Mouse (Mus musculus) heart, adult 2 months (tissue): ENCODE measurements around the gene C530008M17Rik. TPM values are rescaled to one million over a fixed set of nuclear protein-coding genes. Genes with fewer than 3 reads are reported as not detected.
"Not testable (repeated sequence)": the region's sequence is repeated elsewhere in the genome, so short reads cannot be mapped to it uniquely, and the experiment has no call there.

Experiments used
- DNase-seq, 2 experiments: peaks; one replicate each; pipeline ENCODE4 v3.0.0; 2021
- H3K27ac ChIP-seq: fragments of 200-600 bp; 2 replicates; pipeline ENCODE4 v1.8.1; 2022
- H3K27me3 ChIP-seq: fragments of 200-500 bp; 2 replicates; pipeline ENCODE4 v1.6.1; 2012; ENCODE audit warnings: mild to moderate bottlenecking, low read length, inconsistent platforms, mixed read lengths; ENCODE audit not compliant: control insufficient read depth, insufficient read depth
- H3K36me3 ChIP-seq: fragments of 200-500 bp; 2 replicates; pipeline ENCODE4 v1.6.1; 2012; ENCODE audit warnings: low read length, inconsistent platforms; ENCODE audit not compliant: control insufficient read depth, insufficient read depth
- H3K4me1 ChIP-seq: fragments of 200-500 bp; 2 replicates; pipeline ENCODE4 v1.6.1; 2011; ENCODE audit warnings: low read length; ENCODE audit not compliant: control insufficient read depth, insufficient read depth
- H3K4me3 ChIP-seq: fragments of 200-600 bp; 2 replicates; pipeline ENCODE4 v1.8.1; 2022
- H3K79me2 ChIP-seq: fragments of 200-500 bp; replicated peaks from 2 replicates; pipeline ENCODE4 v1.6.1; 2012; ENCODE audit warnings: mild to moderate bottlenecking, inconsistent platforms, low read length, moderate library complexity, mixed read lengths; ENCODE audit not compliant: control insufficient read depth, insufficient read depth
- H3K9ac ChIP-seq: fragments of 200-500 bp; 2 replicates; pipeline ENCODE4 v1.6.1; 2012; ENCODE audit warnings: low read depth, mild to moderate bottlenecking, control low read depth, inconsistent platforms, low read length, mixed read lengths
- CTCF ChIP-seq: fragments of 200-600 bp; IDR thresholded peaks from 2 replicates; pipeline ENCODE4 v1.8.1; 2022; ENCODE audit warnings: antibody characterized with exemption, mild to moderate bottlenecking, moderate library complexity
- EP300 ChIP-seq: fragments of 200-500 bp; IDR thresholded peaks from 2 replicates; pipeline ENCODE4 v1.6.1; 2011; ENCODE audit warnings: low read depth, low read length, control low read depth; ENCODE audit not compliant: insufficient read depth
- POLR2A ChIP-seq: fragments of 200-500 bp; IDR thresholded peaks from 2 replicates; pipeline ENCODE4 v1.6.1; 2011; ENCODE audit warnings: mild to moderate bottlenecking, low read depth, low read length, control low read depth; ENCODE audit not compliant: insufficient read depth
- WGBS: fragments of 180-500 bp; shearing (Covaris S2); methylation state at CpG from one replicate; pipeline ENCODE4 v1.1.7; 2018; 5-methylcytosine and 5-hydroxymethylcytosine counted together
- intact Hi-C: fragments of 180-260 bp; cut with DNase I; formaldehyde crosslinking; loops from one replicate; pipeline ENCODE4 v1.15.1; 2025
- polyA plus RNA-seq: library from polyadenylated mRNA; depleted of rRNA; stranded (reverse); fragments of >200 nt; gene quantifications from 2 replicates; pipeline ENCODE4 v1.2.3, GENCODE M21; 2012; rRNA removed
- total RNA-seq, 2 experiments: library from RNA; stranded (reverse); gene quantifications; 2 replicates each; pipeline ENCODE4 v1.2.3; 2021

C530008M17Rik gene
- total and polyA plus RNA-seq, 3 experiments: 1.5 to 5.4 (median 2.4) TPM

DNA sequence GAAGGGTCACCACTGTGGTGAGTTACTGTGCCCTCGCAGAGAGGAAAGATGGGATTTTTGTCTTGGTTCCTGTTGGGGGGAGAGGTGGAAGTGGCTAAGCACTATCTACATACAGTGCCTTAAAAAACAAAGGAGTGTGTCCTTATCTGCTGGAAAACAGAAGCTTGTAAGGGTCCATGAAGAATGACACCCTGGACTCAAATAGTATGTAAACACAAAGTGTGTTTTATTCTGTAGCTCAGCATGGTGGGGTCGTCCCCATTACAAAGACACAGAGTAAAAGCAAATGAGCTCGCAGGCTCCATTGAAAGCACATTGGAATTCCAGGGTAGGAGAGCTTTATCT lies 249.8 kb downstream of the C530008M17Rik start:
- intact Hi-C loops: no loop called here
- no peaks in the 10 kb centered on the region for H3K27me3 ChIP-seq
- peak overlapping the region; percentile 77 for H3K9ac ChIP-seq
- no peak for DNase-seq
- peak overlapping the region; percentile 90; the same call in 1 of the 2 replicates for H3K27ac ChIP-seq
- no peaks in the 10 kb centered on the region for H3K79me2 ChIP-seq
- no peaks in the 10 kb centered on the region for H3K36me3 ChIP-seq
- 30% methylated on average over 3 of the region's 3 CpGs for WGBS
- peaks cover 3% of the 10 kb centered on the region; the same call in 1 of the 2 replicates for H3K4me1 ChIP-seq
- H3K4me3 ChIP-seq: peak overlapping the region; percentile 95
- TF ChIP-seq CTCF (no peak), POLR2A (no peak), EP300 (no peak)

DNA sequence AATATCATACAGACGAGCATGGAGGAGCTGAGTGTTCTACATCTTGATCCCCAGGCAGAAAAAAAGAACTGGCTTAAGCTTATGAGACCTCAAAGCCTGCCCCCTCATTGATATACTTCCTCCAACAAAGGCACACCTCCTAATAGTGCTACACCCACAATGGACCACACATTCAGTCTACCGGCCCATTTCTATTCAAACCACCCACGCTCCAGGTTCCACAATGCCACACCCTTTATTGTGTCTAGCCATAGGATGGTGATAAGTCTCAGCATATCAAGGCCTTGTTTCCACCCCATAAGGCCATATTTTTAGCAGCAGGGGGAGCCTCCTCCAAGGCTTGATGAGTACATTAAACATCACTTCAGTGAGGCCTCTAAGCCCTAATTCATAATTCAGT lies 254.5 kb downstream of the C530008M17Rik start:
- Histone ChIP-seq H3K79me2 (no peaks in the 10 kb centered on the region), H3K9ac (no peak overlapping the region), H3K4me3 (no peak overlapping the region), H3K27ac (no peak overlapping the region), H3K36me3 (no peaks in the 10 kb centered on the region), H3K4me1 (peaks cover 3% of the 10 kb centered on the region; the same call in 1 of the 2 replicates), H3K27me3 (no peaks in the 10 kb centered on the region)
- intact Hi-C loops: no loop called here
- WGBS: 73% methylated on average over 3 of the region's 3 CpGs
- TF ChIP-seq CTCF (no peak), POLR2A (no peak), EP300 (no peak)
- DNase-seq: no peak

DNA sequence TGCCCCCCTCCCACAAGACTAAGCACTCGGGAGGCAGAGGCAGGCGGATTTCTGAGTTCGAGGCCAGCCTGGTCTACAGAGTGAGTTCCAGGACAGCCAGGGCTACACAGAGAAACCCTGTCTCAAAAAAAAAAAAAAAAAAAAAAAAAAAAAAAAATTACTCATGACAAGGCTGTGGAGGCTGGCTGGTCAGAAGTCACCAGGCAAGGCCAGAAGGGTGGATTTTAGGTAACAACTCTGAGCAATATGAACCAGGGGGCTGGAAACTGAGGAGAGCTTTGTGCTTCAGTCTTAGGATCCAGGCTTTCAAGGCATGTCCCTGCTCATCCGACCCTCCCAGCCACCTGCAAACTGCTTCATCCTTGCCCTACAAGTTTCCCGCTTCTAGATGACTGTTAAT lies 256.2 kb downstream of the C530008M17Rik start:
- 98% methylated on average over 5 of the region's 5 CpGs for WGBS
- DNase-seq, H3K4me3 ChIP-seq, H3K4me1 ChIP-seq, H3K9ac ChIP-seq, H3K79me2 ChIP-seq, H3K27me3 ChIP-seq, intact Hi-C loops, H3K36me3 ChIP-seq, H3K27ac ChIP-seq: not testable (repeated sequence)

DNA sequence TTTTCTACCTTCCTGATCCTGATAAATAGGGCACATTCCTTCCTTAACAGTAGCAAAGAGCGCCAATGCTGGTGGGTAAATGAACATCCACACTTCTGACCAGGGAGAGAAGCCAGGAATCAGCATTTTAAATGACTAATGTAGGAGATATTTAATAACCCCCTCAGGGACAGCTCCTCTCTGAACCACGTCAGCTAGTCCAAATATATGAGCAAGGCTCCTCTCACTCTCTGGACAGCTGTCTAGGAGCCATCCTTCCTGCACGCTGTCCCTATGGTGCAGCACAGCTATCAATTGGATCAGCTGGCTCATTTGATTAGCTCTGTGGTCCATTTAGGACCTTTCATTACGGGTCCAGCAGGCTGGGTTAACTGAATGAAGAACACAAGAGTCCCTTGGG lies 266.5 kb downstream of the C530008M17Rik start:
- Histone ChIP-seq H3K9ac (no peak overlapping the region), H3K27me3 (no peaks in the 10 kb centered on the region), H3K4me1 (peaks cover 3% of the 10 kb centered on the region; the same call in 1 of the 2 replicates), H3K4me3 (no peak overlapping the region), H3K79me2 (no peaks in the 10 kb centered on the region), H3K36me3 (peaks cover 2% of the 10 kb centered on the region; the same call in 1 of the 2 replicates), H3K27ac (no peak overlapping the region)
- TF ChIP-seq EP300 (no peak), CTCF (no peak), POLR2A (no peak)
- intact Hi-C loops: loop anchor here (1.0 kb wide), 1 partner anchor 23 kb away; no protein-coding TSS in a partner anchor
- no peak for DNase-seq
- 81% methylated on average over 4 of the region's 4 CpGs for WGBS

Other genes starting within 250 kb of the C530008M17Rik start
- not detected for gene Gm7271, start 172.5 kb upstream of the C530008M17Rik start, total RNA-seq
- not detected in 2 replicates for gene Gm7271, start 172.5 kb upstream of the C530008M17Rik start, polyA plus RNA-seq
- gene Exoc1, start 127.2 kb upstream of the C530008M17Rik start, total RNA-seq: 10 to 100 TPM; 11.2 to 15.2 TPM
- 9.0 and 13.9 TPM in 2 replicates for gene Exoc1, start 127.2 kb upstream of the C530008M17Rik start, polyA plus RNA-seq
- 1 to 10 TPM; 3.0 to 3.5 TPM for gene Cep135, start 67.8 kb upstream of the C530008M17Rik start, total RNA-seq
- 0.94 and 1.4 TPM in 2 replicates for gene Cep135, start 67.8 kb upstream of the C530008M17Rik start, polyA plus RNA-seq
- gene Aasdh, start 249.0 kb downstream of the C530008M17Rik start, total RNA-seq: 10 to 100 TPM; 12.7 to 16.2 TPM
- gene Aasdh, start 249.0 kb downstream of the C530008M17Rik start, polyA plus RNA-seq: 19.9 and 31.8 TPM in 2 replicates